Mouse (Mus musculus) stomach, postnatal 0 days (tissue): ENCODE results near the gene Tmem222. TPM values are rescaled to one million over a fixed set of nuclear protein-coding genes. Genes with fewer than 3 reads are reported as not detected.
A peak's percentile ranks its signal among the peaks of the same experiment; 100 is the strongest.

Experiments
- ATAC-seq: fragments of 200-750 bp; cut with Nextera tagmentation; 2 replicates; pipeline ENCODE4 v1.8.0; 2017; ENCODE audit not compliant: low FRiP score, low TSS enrichment
- DNase-seq: peaks from one replicate; pipeline ENCODE4 v3.0.0-alpha.2; 2016; ENCODE audit warnings: low spot score
- H3K27ac ChIP-seq: fragments of 300-500 bp; sonication (generic); replicated peaks from 2 replicates; pipeline ENCODE4 v1.5.1; 2014; ENCODE audit warnings: mild to moderate bottlenecking, control low read depth
- H3K27me3 ChIP-seq: fragments of 300-500 bp; sonication (generic); 2 replicates; pipeline ENCODE4 v1.6.1; 2014; ENCODE audit warnings: low read length; ENCODE audit not compliant: control insufficient read depth, insufficient read depth
- H3K36me3 ChIP-seq: fragments of 300-500 bp; sonication (generic); 2 replicates; pipeline ENCODE4 v1.6.1; 2014; ENCODE audit warnings: low read length, mixed read lengths; ENCODE audit not compliant: control insufficient read depth, insufficient read depth
- H3K4me1 ChIP-seq: fragments of 300-500 bp; sonication (generic); replicated peaks from 2 replicates; pipeline ENCODE4 v1.6.1; 2014; ENCODE audit warnings: antibody characterized with exemption; ENCODE audit not compliant: control insufficient read depth, insufficient read depth
- H3K4me2 ChIP-seq: fragments of 300-500 bp; sonication (generic); replicated peaks from 2 replicates; pipeline ENCODE4 v1.6.1; 2014; ENCODE audit warnings: low read depth, mild to moderate bottlenecking, control low read depth, moderate library complexity
- H3K4me3 ChIP-seq: fragments of 300-500 bp; sonication (generic); 2 replicates; pipeline ENCODE4 v1.5.1; 2014; ENCODE audit warnings: low read depth, low read length, control low read depth
- H3K9ac ChIP-seq: fragments of 300-500 bp; sonication (generic); 2 replicates; pipeline ENCODE4 v1.6.1; 2014; ENCODE audit warnings: mild to moderate bottlenecking, low read length, control low read depth, mixed read lengths
- H3K9me3 ChIP-seq: fragments of 300-500 bp; sonication (generic); 2 replicates; pipeline ENCODE4 v1.6.1; 2016; ENCODE audit warnings: low read length; ENCODE audit not compliant: control insufficient read depth
- CTCF ChIP-seq: IDR thresholded peaks from 2 replicates; pipeline ENCODE4 v1.5.1; 2016; ENCODE audit warnings: antibody characterized with exemption, low read depth, mild to moderate bottlenecking, moderate library complexity
- EP300 ChIP-seq: optimal IDR thresholded peaks from 2 replicates; pipeline ENCODE3; 2016; ENCODE audit warnings: antibody characterized with exemption
- WGBS: fragments of 180-500 bp; shearing (Covaris S2); extraction: QIAGEN DNeasy Blood & Tissue Kit; methylation state at CpG from one replicate; pipeline ENCODE4 v1.1.7; 2014; 5-methylcytosine and 5-hydroxymethylcytosine counted together
- polyA plus RNA-seq: library from polyadenylated mRNA; unstranded; fragments of >200 nt; fragmentation: Nextera tagmentation; extraction: Ambion mirVana; gene quantifications from 2 replicates; pipeline ENCODE4 v1.2.1, GENCODE M21; 2015

The Tmem222 gene
- polyA plus RNA-seq, 1 experiment from 2014 or later: 51.4 TPM

DNA sequence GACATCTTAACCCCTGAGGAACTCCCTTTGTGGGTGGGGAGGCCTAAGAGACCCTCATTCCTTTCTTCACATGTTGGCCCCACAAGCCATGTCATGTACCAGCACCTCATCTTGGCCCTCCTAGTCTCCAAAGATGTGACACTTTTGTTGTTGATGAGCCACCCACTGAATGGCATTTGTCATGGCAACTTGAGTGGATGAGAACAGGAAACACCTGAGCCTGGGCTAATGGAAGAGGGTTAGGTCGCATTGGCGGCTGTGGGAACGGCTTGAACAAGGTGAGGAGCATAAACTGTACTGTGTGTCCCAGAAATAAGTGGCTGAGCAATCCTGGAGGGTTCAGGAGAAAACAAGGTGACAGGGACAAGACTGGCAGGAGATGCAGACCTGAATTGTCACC, 8.7 kb downstream of the Tmem222 start:
- H3K4me2 ChIP-seq: no peak overlapping the region
- no peaks in the 10 kb centered on the region for H3K9me3 ChIP-seq
- no peak for DNase-seq
- H3K4me1 ChIP-seq: no peaks in the 10 kb centered on the region
- 94% methylated on average over 3 of the region's 3 CpGs for WGBS
- H3K27ac ChIP-seq: no peak overlapping the region
- H3K4me3 ChIP-seq: no peak overlapping the region
- peaks cover 23% of the 10 kb centered on the region for H3K36me3 ChIP-seq
- no peak overlapping the region for H3K9ac ChIP-seq
- H3K27me3 ChIP-seq: no peaks in the 10 kb centered on the region
- no peak for ATAC-seq
- no peak for TF ChIP-seq EP300
- TF ChIP-seq CTCF: no peak

DNA sequence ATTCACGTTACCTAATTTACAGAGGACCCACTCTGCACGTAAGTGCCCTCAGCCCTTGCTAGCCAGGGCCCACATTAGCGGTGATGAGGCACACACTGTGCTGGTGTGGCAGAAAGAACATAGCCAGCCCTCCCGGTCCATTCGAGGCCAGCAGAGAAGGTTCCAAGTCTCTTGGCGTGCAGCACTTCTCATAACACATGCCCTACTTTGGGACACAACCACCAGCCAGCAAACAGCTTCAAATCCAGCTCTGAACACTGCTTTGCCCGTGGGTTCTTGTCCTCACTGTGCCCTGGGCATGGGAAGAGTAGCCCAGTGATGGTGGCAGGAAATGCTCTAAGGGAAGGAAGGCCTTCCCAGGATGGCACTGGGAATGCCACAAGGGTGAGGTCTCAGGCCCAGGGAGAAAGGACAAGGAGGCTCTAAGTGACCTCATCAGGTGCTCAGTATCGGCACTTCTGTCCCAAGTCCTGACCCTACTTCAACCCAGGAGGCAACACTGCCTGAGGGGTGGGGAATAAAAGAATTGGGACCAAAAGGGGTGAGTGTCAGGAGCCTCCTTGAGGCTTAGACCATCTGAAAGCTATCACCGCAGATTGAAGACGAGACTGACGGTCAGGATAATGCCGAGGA, 11.2 kb downstream of the Tmem222 start:
- no peaks in the 10 kb centered on the region for H3K9me3 ChIP-seq
- H3K9ac ChIP-seq: no peak overlapping the region; the same call in 1 of the 2 replicates
- peaks cover 23% of the 10 kb centered on the region for H3K36me3 ChIP-seq
- no peaks in the 10 kb centered on the region for H3K4me1 ChIP-seq
- no peak overlapping the region for H3K27ac ChIP-seq
- no peak overlapping the region for H3K4me3 ChIP-seq
- no peaks in the 10 kb centered on the region for H3K27me3 ChIP-seq
- ATAC-seq (no peak), DNase-seq (no peak)
- H3K4me2 ChIP-seq: no peak overlapping the region
- TF ChIP-seq CTCF: no peak
- no peak for TF ChIP-seq EP300
- WGBS: 90% methylated on average over 12 of the region's 12 CpGs

DNA sequence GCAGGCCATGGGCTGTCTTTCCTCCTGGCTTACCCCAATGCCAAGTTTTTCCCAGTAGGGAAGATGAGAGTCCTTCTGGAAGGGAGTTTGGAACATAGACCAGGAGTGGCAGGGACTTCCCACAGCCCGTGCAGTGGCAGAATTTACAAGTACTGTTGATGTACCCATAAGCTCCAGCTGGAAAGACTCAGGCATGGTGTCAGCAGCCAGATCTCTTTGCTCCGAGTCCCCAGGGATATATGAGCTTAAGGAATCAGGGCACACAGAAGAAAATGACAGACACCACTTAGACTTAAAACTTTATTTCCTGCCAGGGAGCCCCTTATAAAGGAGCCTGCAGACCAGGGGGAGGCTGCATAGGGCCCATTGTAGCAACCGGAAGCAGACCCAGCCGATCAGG, 11.8 kb downstream of the Tmem222 start:
- 70% methylated on average over 4 of the region's 4 CpGs for WGBS

DNA sequence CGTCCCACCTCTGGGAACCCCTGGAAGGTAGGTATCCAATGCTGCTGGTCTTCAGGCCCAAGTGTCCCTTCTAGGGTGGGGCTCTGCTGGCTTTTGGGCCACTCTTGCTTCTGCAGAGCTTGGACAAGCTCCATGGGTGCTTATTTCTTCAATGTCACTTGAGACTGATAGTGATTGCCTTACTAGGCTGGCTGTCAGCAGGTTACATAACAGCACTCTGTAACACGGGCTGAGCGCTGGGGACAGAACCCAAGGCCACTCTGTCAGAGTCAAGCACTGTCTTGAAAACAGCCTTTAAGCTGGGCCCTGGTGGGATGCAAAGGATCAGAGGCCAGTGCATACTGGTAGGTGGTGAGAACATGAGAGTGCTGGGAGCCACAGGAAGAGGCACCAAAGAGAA, 12.3 kb downstream of the Tmem222 start:
- TF ChIP-seq CTCF: no peak
- no peak for TF ChIP-seq EP300
- H3K4me3 ChIP-seq: no peak overlapping the region
- ATAC-seq: no peak
- H3K4me2 ChIP-seq: no peak overlapping the region
- no peak overlapping the region for H3K27ac ChIP-seq
- 89% methylated on average over 3 of the region's 3 CpGs for WGBS
- H3K9me3 ChIP-seq: no peaks in the 10 kb centered on the region
- no peaks in the 10 kb centered on the region for H3K4me1 ChIP-seq
- no peaks in the 10 kb centered on the region for H3K27me3 ChIP-seq
- peaks cover 23% of the 10 kb centered on the region for H3K36me3 ChIP-seq
- H3K9ac ChIP-seq: no peak overlapping the region
- DNase-seq: no peak

More for the DNA sequence above, 11.8 kb downstream of the Tmem222 start:
- TF ChIP-seq EP300 (no peak), CTCF (no peak)
- DNase-seq: no peak
- no peaks in the 10 kb centered on the region for H3K9me3 ChIP-seq
- H3K27ac ChIP-seq: no peak overlapping the region
- H3K36me3 ChIP-seq: peaks cover 23% of the 10 kb centered on the region
- H3K4me2 ChIP-seq: no peak overlapping the region
- H3K4me3 ChIP-seq: no peak overlapping the region
- no peak for ATAC-seq
- no peaks in the 10 kb centered on the region for H3K27me3 ChIP-seq
- H3K4me1 ChIP-seq: no peaks in the 10 kb centered on the region
- no peak overlapping the region for H3K9ac ChIP-seq

DNA sequence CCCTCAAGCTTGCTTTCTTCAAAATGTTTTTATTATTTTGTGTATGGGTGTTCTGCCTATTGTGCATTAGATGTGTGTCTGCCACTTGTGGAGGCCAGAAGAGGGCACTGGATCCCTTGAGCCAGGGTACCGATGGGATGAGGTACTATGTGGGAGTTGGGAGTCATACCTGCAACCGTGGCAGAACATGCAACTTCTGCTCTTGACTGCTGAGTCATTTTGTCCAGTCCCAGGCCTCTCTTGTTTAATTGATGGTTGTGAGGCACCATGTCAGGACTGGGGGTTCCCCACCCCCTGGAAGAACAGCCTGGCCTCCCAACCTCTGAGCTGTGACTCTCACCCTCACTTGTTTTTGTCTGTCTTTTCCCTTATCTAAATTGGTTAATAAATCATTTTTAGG, 13.0 kb downstream of the Tmem222 start:
- H3K9ac ChIP-seq: no peak overlapping the region
- ATAC-seq: no peak
- H3K27me3 ChIP-seq: no peaks in the 10 kb centered on the region
- 89% methylated on average over 2 of the region's 2 CpGs for WGBS
- H3K4me3 ChIP-seq: no peak overlapping the region
- no peak overlapping the region for H3K4me2 ChIP-seq
- peaks cover 23% of the 10 kb centered on the region for H3K36me3 ChIP-seq
- H3K27ac ChIP-seq: no peak overlapping the region
- TF ChIP-seq CTCF: peak; percentile 14; the same call in 1 of the 2 replicates
- no peak for TF ChIP-seq EP300
- no peaks in the 10 kb centered on the region for H3K4me1 ChIP-seq
- no peaks in the 10 kb centered on the region for H3K9me3 ChIP-seq
- no peak for DNase-seq

DNA sequence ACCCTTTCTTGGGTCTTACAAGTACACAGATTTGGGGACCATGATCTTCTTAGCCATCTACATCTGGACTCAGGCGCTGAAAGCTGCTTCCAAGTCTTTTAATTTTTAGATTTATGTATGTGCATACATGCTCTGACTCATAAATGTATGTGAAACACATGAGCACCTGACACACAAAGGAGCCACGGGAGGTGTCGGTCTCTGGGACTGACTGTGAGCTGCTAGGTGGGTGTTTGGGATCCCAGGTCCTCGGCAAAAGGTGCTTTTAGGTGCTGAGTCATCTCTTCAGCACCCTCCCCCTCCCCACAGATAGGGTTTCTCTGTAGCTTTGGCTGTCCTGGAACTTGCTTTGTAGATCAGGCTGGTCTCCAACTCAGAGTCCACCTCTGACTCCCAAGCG, 13.8 kb downstream of the Tmem222 start:
- ATAC-seq (no peak), DNase-seq (no peak)
- 0 out of 2 replicates have a peak overlapping the region, but pooled peaks have one; percentile 24 for H3K27ac ChIP-seq
- H3K9ac ChIP-seq: no peak overlapping the region
- H3K4me2 ChIP-seq: no peak overlapping the region
- H3K9me3 ChIP-seq: no peaks in the 10 kb centered on the region
- 79% methylated on average over 5 of the region's 5 CpGs for WGBS
- H3K27me3 ChIP-seq: no peaks in the 10 kb centered on the region
- TF ChIP-seq CTCF (no peak), EP300 (no peak)
- H3K36me3 ChIP-seq: peaks cover 18% of the 10 kb centered on the region
- H3K4me1 ChIP-seq: no peaks in the 10 kb centered on the region
- H3K4me3 ChIP-seq: no peak overlapping the region
